Mouse (Mus musculus): ENCODE measurements at regions not wholly inside any gene's neighbourhood (a gene's known extent, or its start where the extent isn't known, plus 50 kb on each side); places are given as distances from the start of the nearest gene placed in this dataset.
"Not testable (repeated sequence)": the region's sequence is repeated elsewhere in the genome, so short reads cannot be mapped to it uniquely, and the experiment has no call there.

GRCm38 (mm10) chr1:13042326-13042725 lies 1628.4 kb downstream of the A830018L16Rik start:
- no peak for DNase-seq (ENCODE audit: low spot score in 2 of 2)

- peak in 1 of 2 experiments; percentile 29 for DNase-seq (ENCODE audit: low spot score in 2 of 2)
Observed at GRCm38 (mm10) chr1:13050140-13050775, 1636.4 kb downstream of the A830018L16Rik start.

GRCm38 (mm10) chr1:13051433-13052066 lies 1637.6 kb downstream of the A830018L16Rik start:
- DNase-seq (ENCODE audit: low spot score in 2 of 2), result not testable (repeated sequence)

GRCm38 (mm10) chr1:13052067-13052460 lies 1638.2 kb downstream of the A830018L16Rik start:
- peak in 1 of 2 experiments; percentile 4 for DNase-seq (ENCODE audit: low spot score in 2 of 2)

- DNase-seq (ENCODE audit: low spot score in 2 of 2), result no peak
Observed at GRCm38 (mm10) chr1:13057741-13058140, 1643.8 kb downstream of the A830018L16Rik start.

GRCm38 (mm10) chr1:13059616-13060320 lies 1645.9 kb downstream of the A830018L16Rik start:
- no peak for DNase-seq (ENCODE audit: low spot score in 2 of 2)
